Mouse (Mus musculus) kidney, adult 2 months (tissue): ENCODE data around the gene Cacna1c.

Experiments
- CTCF ChIP-seq: fragments of 200-500 bp; conservative IDR thresholded peaks from 2 replicates; pipeline ENCODE4 v1.5.1; 2011; ENCODE audit warnings: low read depth, mild to moderate bottlenecking, control low read depth, low read length, moderate library complexity, mixed read lengths; ENCODE audit not compliant: insufficient read depth, insufficient read length
- POLR2A ChIP-seq: fragments of 200-500 bp; IDR thresholded peaks from one replicate; pipeline ENCODE4 v1.6.1; 2011; ENCODE audit warnings: low read depth, low read length, control low read depth

GRCm38 (mm10) chr6:119040961-119041360 is 155.3 kb downstream of the Cacna1c start:
- TF ChIP-seq POLR2A, result no peak
- no peak for TF ChIP-seq CTCF
